In the genomic region with DNA sequence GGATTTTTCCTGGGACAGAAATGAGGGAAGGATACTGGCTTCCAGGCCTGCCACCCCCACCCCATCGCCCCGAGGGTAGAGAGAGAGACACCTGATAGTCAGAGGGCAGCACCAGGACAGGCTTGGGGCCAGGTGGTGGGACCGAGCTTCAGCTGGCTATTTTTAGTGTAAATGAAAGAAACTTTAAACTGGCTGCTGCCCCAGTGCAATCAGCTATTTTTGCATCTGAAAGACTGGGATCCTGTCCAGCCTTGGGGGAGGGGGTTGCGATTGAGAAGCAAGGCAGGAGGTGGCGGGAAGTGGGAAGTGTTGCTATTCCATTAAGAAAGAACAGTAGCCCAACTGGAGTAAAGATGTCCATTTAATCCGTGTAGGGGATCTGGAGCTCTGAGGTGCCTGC, we compare ENCODE assay signal across 8 mouse cellular contexts.
A peak's percentile ranks its signal among the peaks of the same experiment; 100 is the strongest.
DNase-seq lines count a peak whose midpoint lies in the region; ATAC-seq and TF ChIP-seq lines count a peak whose summit lies in the region.

No protein-coding gene starts in this region.

- no peak for TF ChIP-seq POLR2A in brain, embryonic 14.5 days (IDR thresholded peaks at IDR 0.05; ENCODE audit: borderline replicate concordance, extremely low read depth, insufficient read depth, insufficient read length, poor library complexity, severe bottlenecking)
- TF ChIP-seq POLR2A in thymus, adult 2 months (IDR thresholded peaks at IDR 0.05; ENCODE audit: control insufficient read depth, extremely low read depth, insufficient read depth, low read length, poor library complexity), result no peak

- H3K27ac ChIP-seq in hindbrain, embryonic 16.5 days (ENCODE audit: low read depth, low read length), result no peak overlapping the region
- no peak overlapping the region; the same call in 1 of the 2 replicates for H3K27ac ChIP-seq in hindbrain, embryonic 13.5 days
- H3K27ac ChIP-seq in heart, embryonic 10.5 days, result peak overlapping the region; percentile 76; the same call in 1 of the 2 replicates
- no peak overlapping the region for H3K27ac ChIP-seq in thymus, adult 2 months (ENCODE audit: control insufficient read depth, insufficient read depth, low read length)

- H3K9ac ChIP-seq in hindbrain, embryonic 16.5 days (ENCODE audit: low read depth, low read length), result no peak overlapping the region
- no peak overlapping the region for H3K9ac ChIP-seq in hindbrain, embryonic 13.5 days

- peaks cover 5% of the 10 kb centered on the region for H3K4me1 ChIP-seq in hindbrain, embryonic 16.5 days (ENCODE audit: control insufficient read depth, insufficient read depth, low read depth, low read length)
- peaks cover 9% of the 10 kb centered on the region; the same call in 1 of the 2 replicates for H3K4me1 ChIP-seq in hindbrain, embryonic 13.5 days (replicated peaks)
- H3K4me1 ChIP-seq in heart, embryonic 10.5 days, result peaks cover 16% of the 10 kb centered on the region
- no peaks in the 10 kb centered on the region for H3K4me1 ChIP-seq in thymus, adult 2 months (replicated peaks; ENCODE audit: control insufficient read depth, insufficient read depth, low read length)

- 9% methylated on average over 6 of the region's 6 CpGs for WGBS in hindbrain, embryonic 16.5 days
- 16% methylated on average over 6 of the region's 6 CpGs for WGBS in hindbrain, embryonic 13.5 days
- whole genome bisulfite sequencing in heart, embryonic 10.5 days, result 21% methylated on average over 6 of the region's 6 CpGs
- WGBS in thymus, adult 2 months, result 59% methylated on average over 6 of the region's 6 CpGs

- no peaks in the 10 kb centered on the region for H3K36me3 ChIP-seq in hindbrain, embryonic 16.5 days (ENCODE audit: control insufficient read depth, insufficient read depth, low read length)
- H3K36me3 ChIP-seq in hindbrain, embryonic 13.5 days, result no peaks in the 10 kb centered on the region
- no peaks in the 10 kb centered on the region for H3K36me3 ChIP-seq in heart, embryonic 10.5 days
- no peaks in the 10 kb centered on the region for H3K36me3 ChIP-seq in thymus, adult 2 months (ENCODE audit: control insufficient read depth, insufficient read depth, low read length)

- ATAC-seq in hindbrain, embryonic 16.5 days, result peak; percentile 50
- no peak for ATAC-seq in hindbrain, embryonic 13.5 days (ENCODE audit: low FRiP score)

- DNase-seq in brain, embryonic 14.5 days (ENCODE audit: low read depth), result peak; percentile 92
- no peak for DNase-seq in heart, embryonic 10.5 days (ENCODE audit: low spot score)
- DNase-seq in layer of hippocampus, adult 8-10 months (ENCODE audit: low spot score in 2 of 2), result peak; percentile 41 to 48
- peak; percentile 85 to 86 for DNase-seq in right cerebral cortex, postnatal 10 days (ENCODE audit: low spot score in 2 of 2)
- no peak for DNase-seq in thymus, adult 2 months
- DNase-seq in urinary bladder, adult 2 months (ENCODE audit: low spot score), result no peak

- H3K9me3 ChIP-seq in hindbrain, embryonic 16.5 days (ENCODE audit: control insufficient read depth, low read length), result no peaks in the 10 kb centered on the region; the same call in 1 of the 2 replicates
- no peaks in the 10 kb centered on the region for H3K9me3 ChIP-seq in hindbrain, embryonic 13.5 days
- H3K9me3 ChIP-seq in heart, embryonic 10.5 days, result no peaks in the 10 kb centered on the region

- no peaks in the 10 kb centered on the region for H3K27me3 ChIP-seq in hindbrain, embryonic 16.5 days (replicated peaks; ENCODE audit: control insufficient read depth, insufficient read depth, low read length)
- H3K27me3 ChIP-seq in hindbrain, embryonic 13.5 days, result no peaks in the 10 kb centered on the region
- 0 out of 2 replicates have a peak, but pooled peaks cover 8% of the 10 kb centered on the region for H3K27me3 ChIP-seq in heart, embryonic 10.5 days (ENCODE audit: insufficient read depth, poor library complexity, severe bottlenecking)
- no peaks in the 10 kb centered on the region for H3K27me3 ChIP-seq in thymus, adult 2 months (ENCODE audit: control insufficient read depth, insufficient read depth, low read length)

- TF ChIP-seq CTCF in brain, embryonic 14.5 days (IDR thresholded peaks at IDR 0.05; ENCODE audit: borderline replicate concordance, extremely low read depth, insufficient read depth, insufficient read length), result no peak
- TF ChIP-seq CTCF in thymus, adult 2 months (IDR thresholded peaks at IDR 0.05; ENCODE audit: borderline replicate concordance, control insufficient read depth, extremely low read depth, insufficient read depth, low read length, poor library complexity), result no peak

- H3K4me3 ChIP-seq in hindbrain, embryonic 16.5 days (ENCODE audit: low read length), result no peak overlapping the region
- H3K4me3 ChIP-seq in hindbrain, embryonic 13.5 days, result no peak overlapping the region
- H3K4me3 ChIP-seq in heart, embryonic 10.5 days, result no peak overlapping the region; the same call in 1 of the 2 replicates
- H3K4me3 ChIP-seq in thymus, adult 2 months (ENCODE audit: control insufficient read depth, insufficient read depth, low read length), result no peak overlapping the region

- H3K4me2 ChIP-seq in hindbrain, embryonic 16.5 days (ENCODE audit: low read length), result no peak overlapping the region
- no peak overlapping the region for H3K4me2 ChIP-seq in hindbrain, embryonic 13.5 days

Comparison
In these comparisons a context has a peak if more than half of its experiments do, and no peak if none do; other contexts are left out.
1. DNase-seq: peak in brain, embryonic 14.5 days (single experiment), layer of hippocampus, adult 8-10 months (2 of 2) and right cerebral cortex, postnatal 10 days (2 of 2); none in heart, embryonic 10.5 days (single experiment), thymus, adult 2 months (single experiment) and urinary bladder, adult 2 months (single experiment).